Mouse (Mus musculus) layer of hippocampus, adult 8-10 months (tissue): ENCODE data around the gene Sptbn1. TPM values are rescaled to one million over a fixed set of nuclear protein-coding genes. Genes with fewer than 3 reads are reported as not detected.

Experiments
- DNase-seq, 2 experiments: peaks; one replicate each; pipeline ENCODE4 v3.0.0; 2022; ENCODE audit warnings: low spot score in 2 of 2
- total RNA-seq, 4 experiments: library from RNA; stranded (reverse); gene quantifications; 2 replicates each; pipeline ENCODE4 v1.2.4; 2022

Sptbn1 gene
- total RNA-seq: 100 to 1,000 TPM; 536 to 568 (median 551) TPM

GRCm38 (mm10) chr11:30267892-30268647 lies at the start of gene Sptbn1:
Sptbn1 (minus strand) TSS chr11:30268175.
- peak; percentile 76 to 80 for DNase-seq

DNA sequence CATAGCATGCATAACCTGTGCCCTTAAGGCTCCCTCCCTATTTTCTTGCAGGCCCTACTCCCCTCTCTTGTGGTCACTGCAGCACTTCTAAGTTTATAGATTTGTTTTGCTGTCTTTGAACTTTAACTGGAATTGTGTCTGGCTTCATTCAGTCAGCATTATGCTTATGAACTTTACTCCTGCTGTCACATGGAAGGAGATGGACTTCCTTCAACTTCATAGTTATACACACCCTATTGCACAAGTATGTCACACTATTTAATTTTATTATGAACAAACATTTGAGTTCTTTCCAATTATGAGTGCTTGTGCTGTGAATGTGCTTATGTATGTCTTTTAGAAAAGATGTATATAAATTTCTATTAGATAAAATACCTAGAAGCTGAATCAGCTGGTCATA lies 26.3 kb upstream of the Sptbn1 start:
- no peak for DNase-seq

DNA sequence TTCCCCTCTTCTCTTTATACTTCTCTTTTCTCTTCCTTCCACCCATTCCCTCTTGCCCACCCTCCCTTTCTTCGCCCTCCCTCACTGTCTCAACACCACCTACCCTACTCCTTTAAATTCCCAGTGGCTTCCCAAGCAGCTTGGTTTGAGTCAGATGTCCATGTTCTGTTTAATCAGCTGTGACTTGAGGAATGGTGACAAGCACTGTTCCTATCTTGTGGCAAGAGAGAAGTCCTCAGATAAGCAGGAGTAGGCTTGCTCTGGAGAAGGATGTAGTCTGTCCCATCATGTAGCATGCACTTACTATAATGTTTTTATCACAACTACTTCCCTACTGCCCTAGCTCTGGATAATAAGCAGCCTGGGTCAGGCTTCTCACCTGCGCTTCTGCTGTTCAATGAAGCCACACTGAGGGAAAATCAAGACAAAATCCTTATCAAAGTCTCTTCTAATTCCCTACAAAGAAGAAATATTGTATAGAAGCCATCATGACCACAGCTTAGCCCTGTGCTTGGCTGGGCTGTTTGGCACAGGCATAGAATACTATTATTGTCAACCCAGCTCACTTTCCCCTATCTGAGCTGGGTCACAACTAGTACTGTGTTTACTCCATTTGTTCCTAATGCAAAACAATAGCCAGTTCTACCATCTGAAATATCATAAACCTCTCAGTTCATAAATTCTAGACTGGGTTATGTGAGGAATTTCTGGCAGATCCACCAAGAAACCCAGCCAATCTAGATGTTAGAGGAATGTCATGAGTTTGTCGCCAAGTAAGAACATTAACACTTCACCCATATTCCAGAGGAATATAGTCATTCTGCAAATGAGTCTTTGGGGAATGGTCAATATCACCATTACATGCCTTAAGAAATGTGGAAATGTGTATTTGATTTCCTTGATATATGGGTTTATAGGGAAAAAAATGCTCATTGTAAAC lies 24.5 kb upstream of the Sptbn1 start:
- no peak for DNase-seq

DNA sequence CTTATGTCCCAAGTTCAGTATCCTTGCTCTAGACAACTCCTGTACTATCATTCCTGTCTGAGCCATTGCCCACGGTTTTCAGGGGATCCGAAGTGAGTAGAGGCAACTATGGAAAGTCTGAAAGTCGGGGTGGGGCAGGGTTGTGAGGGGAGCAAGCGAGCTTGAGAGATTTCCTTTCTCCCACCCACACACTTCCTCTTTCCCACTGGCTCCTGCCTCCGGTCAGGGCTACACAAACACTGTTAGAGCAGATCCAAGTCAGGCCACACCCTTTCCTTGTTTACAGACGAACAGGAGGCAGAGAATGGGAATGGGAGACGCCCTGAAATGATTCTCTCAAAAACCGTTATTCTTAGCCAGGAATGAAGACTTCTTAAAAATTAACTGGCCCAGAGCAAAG lies 23.2 kb upstream of the Sptbn1 start:
- DNase-seq: no peak

GRCm38 (mm10) chr11:30289470-30290431 lies 21.8 kb upstream of the Sptbn1 start:
- DNase-seq: peak in 1 of 2 experiments; percentile 11

DNA sequence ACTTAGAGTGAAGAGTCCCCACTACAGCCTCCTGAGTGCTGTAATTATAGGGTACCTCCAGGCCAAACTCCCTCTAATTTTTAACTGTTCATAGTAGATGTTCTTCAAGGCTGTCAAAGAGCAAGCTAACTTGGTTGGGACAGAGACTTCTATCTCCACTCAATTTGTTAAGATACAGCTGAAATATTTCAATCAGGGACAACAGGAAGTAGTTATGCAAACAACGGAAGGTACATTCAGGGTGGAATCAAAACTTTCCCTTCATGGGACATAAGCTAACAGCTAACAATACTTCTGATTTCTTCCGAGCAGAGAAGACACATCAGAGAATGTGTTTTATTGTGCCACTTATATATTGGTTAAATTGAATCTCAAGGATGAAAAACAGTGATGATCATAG lies 20.1 kb upstream of the Sptbn1 start:
- DNase-seq: no peak

DNA sequence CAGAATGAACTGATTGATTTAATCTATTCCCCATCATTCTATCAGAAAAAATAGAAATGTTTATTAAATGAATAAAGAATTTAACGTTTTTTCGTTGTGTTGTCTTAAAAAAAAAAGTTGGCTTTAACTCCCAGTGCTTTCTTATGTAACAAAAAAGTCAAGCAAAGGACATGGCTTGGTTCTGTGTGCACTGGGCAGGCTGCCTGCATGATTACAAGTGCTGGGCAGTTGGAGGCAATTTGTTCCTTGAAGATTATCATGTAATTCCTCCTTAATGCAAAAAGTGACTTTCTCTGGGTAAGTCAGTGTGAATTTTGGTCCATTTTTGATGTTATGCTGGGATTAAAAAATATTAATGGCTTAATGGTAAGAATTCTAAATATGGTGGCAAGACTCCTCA lies 15.7 kb upstream of the Sptbn1 start:
- DNase-seq: no peak

DNA sequence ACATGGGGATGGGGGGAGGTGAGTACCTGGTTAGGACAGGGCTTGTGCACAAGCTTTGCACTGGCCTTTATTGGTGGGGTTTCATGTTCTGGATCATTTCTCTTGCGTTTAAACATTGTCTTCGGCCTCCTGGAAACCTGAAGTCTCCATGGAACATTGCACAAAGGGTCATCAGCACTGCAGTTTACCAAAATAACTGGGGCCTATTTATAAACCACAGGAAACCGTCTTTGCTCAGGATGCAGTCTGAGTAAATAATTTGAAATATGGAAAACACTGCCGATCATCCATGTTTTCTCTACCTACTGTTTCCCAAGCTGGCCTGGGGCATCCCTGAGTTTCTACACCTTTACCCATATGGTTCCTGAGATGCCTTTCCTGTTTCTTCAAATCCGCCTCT lies 13.1 kb upstream of the Sptbn1 start:
- no peak for DNase-seq

- DNase-seq: no peak
These were observed 11.3 kb upstream of the Sptbn1 start for GRCm38 (mm10) chr11:30279278-30279677.

GRCm38 (mm10) chr11:30275436-30276031 lies 7.6 kb upstream of the Sptbn1 start:
- no peak for DNase-seq

- no peak for DNase-seq
These were observed 1.5 kb upstream of the Sptbn1 start for GRCm38 (mm10) chr11:30269524-30269923.

GRCm38 (mm10) chr11:30268648-30269375 lies 837 bp upstream of the Sptbn1 start:
- DNase-seq: peak in 1 of 2 experiments; percentile 18

GRCm38 (mm10) chr11:30267036-30267891 lies 711 bp downstream of the Sptbn1 start:
- peak; percentile 68 to 72 for DNase-seq

- no peak for DNase-seq
These were observed 1.3 kb downstream of the Sptbn1 start for GRCm38 (mm10) chr11:30266691-30267035.

GRCm38 (mm10) chr11:30265666-30266065 lies 2.3 kb downstream of the Sptbn1 start:
- no peak for DNase-seq

- DNase-seq: no peak
These were observed 4.3 kb downstream of the Sptbn1 start for GRCm38 (mm10) chr11:30263627-30264026.

DNA sequence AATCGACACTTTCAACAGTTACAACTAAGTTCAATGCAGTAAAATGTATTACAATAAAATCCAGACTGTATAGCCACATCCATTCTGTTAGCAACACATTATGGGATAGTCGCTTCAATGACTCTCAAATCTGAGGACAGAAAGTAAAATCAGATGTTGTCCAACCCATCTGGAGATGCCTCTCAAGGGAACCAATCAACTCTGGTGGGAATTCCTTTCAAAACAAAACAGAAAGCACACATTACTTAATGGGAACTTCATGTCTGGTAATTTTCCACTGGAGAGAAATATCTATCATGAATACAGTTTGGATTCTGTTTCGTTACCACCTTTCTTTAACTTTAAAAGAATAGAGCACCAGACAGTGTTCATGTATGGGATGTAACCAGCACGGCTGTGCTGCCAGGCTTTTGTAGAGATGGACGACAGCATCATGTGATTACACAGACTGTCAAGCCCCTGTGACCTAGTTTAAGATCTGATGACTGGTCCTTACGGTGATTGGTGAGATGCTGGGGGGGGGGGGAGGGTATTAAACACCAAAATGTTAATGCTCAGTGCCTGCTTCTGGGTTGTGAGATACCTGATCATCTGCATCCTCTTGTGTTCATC lies 9.1 kb downstream of the Sptbn1 start:
- no peak for DNase-seq

GRCm38 (mm10) chr11:30257812-30258211 lies 10.2 kb downstream of the Sptbn1 start:
- no peak for DNase-seq

- DNase-seq: no peak
These were observed 10.9 kb downstream of the Sptbn1 start for GRCm38 (mm10) chr11:30257085-30257484.
